24 mouse cellular contexts compared by ENCODE assay signal in the genomic region with DNA sequence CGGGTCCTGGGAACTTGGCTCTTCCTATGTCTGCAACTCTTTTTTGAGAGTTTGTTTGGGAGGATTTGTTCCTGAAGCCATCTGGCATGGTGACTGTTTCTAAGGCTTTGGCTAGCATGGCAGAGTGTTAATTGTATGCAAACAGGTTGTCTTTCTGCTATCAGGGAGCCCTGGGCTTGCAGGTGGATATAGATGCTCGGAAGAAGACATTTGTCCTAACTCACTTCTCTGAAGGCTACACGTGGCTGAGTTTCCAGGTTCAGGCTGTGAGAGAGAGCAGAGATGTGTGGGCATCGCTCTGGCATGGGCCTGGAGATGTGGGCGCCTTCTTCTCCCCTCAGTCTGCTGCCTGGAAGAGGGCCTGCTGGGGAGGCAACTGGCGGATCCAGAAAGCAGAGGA. TPM values are rescaled to one million over a fixed set of nuclear protein-coding genes. Genes with fewer than 3 reads are reported as not detected.
DNase-seq lines count a peak whose midpoint lies in the region; ATAC-seq and TF ChIP-seq lines count a peak whose summit lies in the region.
"Had no signal": no experiment of that assay in that cellular context is flagged by ENCODE, and none has a peak within 500 bp of the region (broad histone marks: within the 10 kb centered on the region; RNA-seq: fewer than 3 reads in every experiment).

No protein-coding gene starts in this region.

- no peak overlapping the region for H3K9ac ChIP-seq in hindbrain, embryonic 16.5 days (ENCODE audit: low read depth, low read length)
- H3K9ac ChIP-seq: embryonic facial prominence, embryonic 15.5 days; forebrain, embryonic 15.5 days; lung, embryonic 15.5 days; neural tube, embryonic 12.5 days had no signal

- H3K27ac ChIP-seq in testis, adult 2 months (ENCODE audit: control insufficient read depth, insufficient read depth, low read depth, low read length): peak overlapping the region; percentile 5; the same call in 1 of the 2 replicates
- H3K27ac ChIP-seq in hindbrain, embryonic 16.5 days (ENCODE audit: low read depth, low read length): no peak overlapping the region
- H3K27ac ChIP-seq: embryonic facial prominence, embryonic 15.5 days; forebrain, embryonic 15.5 days; hindbrain, embryonic 10.5 days; lung, embryonic 15.5 days; macrophage; neural tube, embryonic 12.5 days; stomach, postnatal 0 days had no signal

- no peaks in the 10 kb centered on the region for H3K36me3 ChIP-seq in testis, adult 2 months (ENCODE audit: control insufficient read depth, insufficient read depth, low read length)
- H3K36me3 ChIP-seq in hindbrain, embryonic 16.5 days (ENCODE audit: control insufficient read depth, insufficient read depth, low read length): no peaks in the 10 kb centered on the region
- H3K36me3 ChIP-seq: embryonic facial prominence, embryonic 15.5 days; forebrain, embryonic 15.5 days; hindbrain, embryonic 10.5 days; liver, embryonic 12.5 days; lung, embryonic 15.5 days; neural tube, embryonic 12.5 days had no signal

- H3K4me1 ChIP-seq in testis, adult 2 months (ENCODE audit: control insufficient read depth, insufficient read depth, low read length): peaks cover 14% of the 10 kb centered on the region
- no peaks in the 10 kb centered on the region for H3K4me1 ChIP-seq in hindbrain, embryonic 16.5 days (ENCODE audit: control insufficient read depth, insufficient read depth, low read depth, low read length)
- H3K4me1 ChIP-seq: embryonic facial prominence, embryonic 15.5 days; lung, embryonic 15.5 days; neural tube, embryonic 12.5 days had no signal

- no peak overlapping the region for H3K4me2 ChIP-seq in hindbrain, embryonic 16.5 days (ENCODE audit: low read length)
- H3K4me2 ChIP-seq: embryonic facial prominence, embryonic 15.5 days; forebrain, embryonic 15.5 days; lung, embryonic 15.5 days; midbrain, embryonic 11.5 days; neural tube, embryonic 12.5 days had no signal

- no peak overlapping the region for H3K4me3 ChIP-seq in testis, adult 2 months (ENCODE audit: control insufficient read depth, low read depth, low read length)
- no peak overlapping the region for H3K4me3 ChIP-seq in hindbrain, embryonic 16.5 days (ENCODE audit: low read length)
- H3K4me3 ChIP-seq: embryonic facial prominence, embryonic 15.5 days; forebrain, embryonic 15.5 days; hindbrain, embryonic 10.5 days; lung, embryonic 15.5 days; neural tube, embryonic 12.5 days had no signal

- no peaks in the 10 kb centered on the region for H3K27me3 ChIP-seq in testis, adult 2 months (ENCODE audit: control insufficient read depth, insufficient read depth, low read length)
- no peaks in the 10 kb centered on the region for H3K27me3 ChIP-seq in hindbrain, embryonic 16.5 days (replicated peaks; ENCODE audit: control insufficient read depth, insufficient read depth, low read length)
- H3K27me3 ChIP-seq: embryonic facial prominence, embryonic 15.5 days; forebrain, embryonic 15.5 days; lung, embryonic 15.5 days; neural tube, embryonic 12.5 days had no signal

- TF ChIP-seq POLR2A in testis, adult 2 months (IDR thresholded peaks at IDR 0.05; ENCODE audit: control insufficient read depth, low read depth, low read length): no peak

- no peak for ATAC-seq in hindbrain, embryonic 16.5 days
- ATAC-seq: activated CD4-positive, CD25-positive, alpha-beta regulatory T cell, adult 4 months; forebrain, embryonic 15.5 days; inflammation-experienced regulatory T-cells, adult 6 months had no signal

- TF ChIP-seq CTCF in testis, adult 2 months (IDR thresholded peaks at IDR 0.05; ENCODE audit: control insufficient read depth, insufficient read depth, insufficient replicate concordance, low read depth, low read length): no peak

- DNase-seq in testis, postnatal 14 days (ENCODE audit: low spot score): no peak
- DNase-seq in layer of hippocampus, postnatal 14 days (ENCODE audit: low spot score in 2 of 2): peak; percentile 65 to 66
- peak; percentile 53 to 71 for DNase-seq in right cerebral cortex, adult 2 months (ENCODE audit: low spot score in 2 of 2)
- no peak for DNase-seq in retina, postnatal 1 day
- no peak for DNase-seq in adrenal gland, adult 8-10 months
- DNase-seq: adrenal gland, postnatal 25 days; cerebellum, adult 2 months; gastrocnemius, postnatal 14 days; kidney, adult 9 months; kidney, postnatal 36 days; spleen, adult 18-20 months had no signal

- 84% methylated on average over 6 of the region's 6 CpGs for WGBS in hindbrain, embryonic 16.5 days

- peaks cover 3% of the 10 kb centered on the region; the same call in 1 of the 2 replicates for H3K9me3 ChIP-seq in hindbrain, embryonic 16.5 days (ENCODE audit: control insufficient read depth, low read length)
- H3K9me3 ChIP-seq: embryonic facial prominence, embryonic 15.5 days; lung, embryonic 15.5 days had no signal

RNA-seq across cellular contexts. Expression of gene Vrk1, which starts 27.4 kb away (rescaled TPM):
- 9.2 and 11.6 TPM in 2 replicates for polyA plus RNA-seq in testis, adult 2 months (2012; rRNA removed)
- 10 to 100 TPM; 15.6 to 15.8 TPM for total RNA-seq in layer of hippocampus, postnatal 14 days (2021)
- polyA plus RNA-seq in hindbrain, embryonic 16.5 days (2015; fragmentation: Nextera tagmentation; extraction: Ambion mirVana): 29.3 and 31.7 TPM in 2 replicates
- 10 to 100 TPM; 16.4 to 18.0 (median 17.4) TPM for total RNA-seq in adrenal gland, adult 8-10 months (2022)

Comparison
In these comparisons a context has a peak if more than half of its experiments do, and no peak if none do; other contexts are left out.
1. DNase-seq: peak in layer of hippocampus, postnatal 14 days (2 of 2) and right cerebral cortex, adult 2 months (2 of 2); none in testis, postnatal 14 days (single experiment), retina, postnatal 1 day (single experiment) and adrenal gland, adult 8-10 months (single experiment).